Mouse (Mus musculus): ENCODE data around the gene Trub2.

Trub2 gene

GRCm38 (mm10) chr2:29773323-29773722 is 15.0 kb downstream of the Trub2 start:
- no peak for DNase-seq (ENCODE audit: low spot score)

GRCm38 (mm10) chr2:29771611-29772461 is 16.5 kb downstream of the Trub2 start:
- DNase-seq (ENCODE audit: low spot score): no peak

DNA sequence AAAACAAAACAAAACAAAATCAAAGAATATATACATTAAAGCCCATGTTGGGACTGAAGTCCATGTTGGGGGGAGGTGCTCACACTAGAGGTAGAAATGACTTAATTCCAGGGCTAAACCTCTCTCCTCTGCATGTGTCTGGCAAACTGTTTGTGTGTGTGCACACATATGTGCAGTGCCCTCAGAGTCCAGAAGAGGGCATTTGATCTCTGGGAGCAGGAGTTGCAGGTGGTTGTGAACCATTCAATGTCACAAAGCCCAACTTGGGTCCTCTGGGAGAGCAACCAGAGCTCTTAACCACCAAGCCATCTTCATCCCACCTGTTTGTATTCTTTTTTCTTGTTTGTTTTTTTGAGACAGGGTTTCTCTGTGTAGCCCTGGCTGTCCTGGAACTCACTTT is 18.1 kb downstream of the Trub2 start:
- DNase-seq (ENCODE audit: low spot score): no peak

GRCm38 (mm10) chr2:29768901-29769300 is 19.4 kb downstream of the Trub2 start:
- DNase-seq (ENCODE audit: low spot score): no peak

GRCm38 (mm10) chr2:29767976-29768709 is 20.2 kb downstream of the Trub2 start:
- no peak for DNase-seq (ENCODE audit: low spot score)

GRCm38 (mm10) chr2:29764831-29765230 is 23.5 kb downstream of the Trub2 start:
- DNase-seq (ENCODE audit: low spot score): peak; percentile 88

- no peak for DNase-seq (ENCODE audit: low spot score)
These were observed 32.6 kb downstream of the Trub2 start for GRCm38 (mm10) chr2:29755693-29756092.

DNA sequence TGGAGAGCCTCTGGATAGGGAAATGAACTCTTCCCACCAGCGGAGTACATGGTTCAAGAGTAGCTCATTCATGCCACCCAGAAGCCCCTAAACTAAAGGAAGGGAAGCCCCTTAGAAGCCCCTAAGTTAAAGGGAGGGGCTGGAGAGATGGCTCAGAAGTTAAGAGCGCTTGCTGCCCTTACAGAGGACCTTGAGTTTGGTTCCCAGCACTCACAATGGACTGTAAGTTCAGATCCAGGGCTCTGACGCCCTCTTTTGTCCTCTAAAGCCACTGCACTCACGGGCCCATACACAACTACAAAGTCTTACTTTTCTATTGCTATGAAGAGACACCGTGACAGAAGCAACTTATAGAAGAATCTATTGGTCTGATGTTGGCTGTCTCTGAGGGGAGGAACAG is 35.9 kb downstream of the Trub2 start:
- DNase-seq (ENCODE audit: low spot score): no peak

DNA sequence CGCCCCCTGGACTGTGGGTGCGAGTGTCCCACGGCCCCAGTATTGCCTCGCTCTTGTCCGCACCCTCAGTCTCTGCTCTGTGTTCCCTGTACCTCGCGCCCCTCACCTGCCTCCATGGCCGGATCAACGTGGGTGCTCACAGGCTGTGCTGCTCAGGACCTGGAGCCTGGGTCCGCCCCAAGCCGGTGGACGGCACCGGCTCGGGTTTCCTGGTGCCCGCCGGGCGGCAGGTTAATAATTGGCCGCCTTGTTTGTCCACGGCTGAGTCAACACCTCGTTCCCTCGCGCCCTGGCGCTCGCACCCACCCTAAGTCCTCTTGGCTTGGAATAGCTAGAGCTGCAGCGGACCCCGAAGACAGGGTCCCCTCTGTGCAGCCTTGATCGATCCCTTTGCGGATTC is 36.8 kb downstream of the Trub2 start, which contains the start of gene Gm13420:
Gene Gm13420 (minus strand): TSS at position 189 of the 400 bp plus-strand sequence.
- DNase-seq (ENCODE audit: low spot score): no peak

GRCm38 (mm10) chr2:29748499-29748898 is 39.8 kb downstream of the Trub2 start:
- no peak for DNase-seq (ENCODE audit: low spot score)

DNA sequence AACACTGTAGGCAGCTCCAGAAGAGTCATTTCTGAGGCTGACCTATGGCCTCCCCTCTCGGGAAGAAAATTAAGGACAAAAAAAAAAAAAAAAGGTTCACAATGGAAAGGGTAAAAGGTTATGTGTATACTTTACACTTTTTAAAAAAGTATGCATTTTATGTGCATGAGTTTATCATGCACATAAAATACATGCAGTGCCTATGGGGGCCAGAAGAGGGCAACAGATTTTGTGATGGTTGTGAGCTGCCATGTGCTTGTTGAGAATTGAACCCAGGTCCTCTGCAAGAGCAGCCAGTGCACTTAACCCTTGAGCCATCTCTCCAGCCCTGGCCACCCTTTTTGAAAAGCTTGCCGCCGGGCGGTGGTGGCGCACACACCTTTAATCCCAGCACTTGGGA is 40.5 kb downstream of the Trub2 start:
- DNase-seq (ENCODE audit: low spot score): peak; percentile 40

- DNase-seq (ENCODE audit: low spot score): no peak
These were observed 41.0 kb downstream of the Trub2 start for GRCm38 (mm10) chr2:29747188-29747782.

- no peak for DNase-seq (ENCODE audit: low spot score)
These were observed 44.0 kb downstream of the Trub2 start for GRCm38 (mm10) chr2:29744256-29744655.

GRCm38 (mm10) chr2:29741207-29741606 is 47.1 kb downstream of the Trub2 start:
- DNase-seq (ENCODE audit: low spot score): no peak

GRCm38 (mm10) chr2:29739368-29739767 is 48.9 kb downstream of the Trub2 start:
- no peak for DNase-seq (ENCODE audit: low spot score)

- no peak for DNase-seq (ENCODE audit: low spot score)
These were observed 49.5 kb downstream of the Trub2 start for GRCm38 (mm10) chr2:29738799-29739198.

DNA sequence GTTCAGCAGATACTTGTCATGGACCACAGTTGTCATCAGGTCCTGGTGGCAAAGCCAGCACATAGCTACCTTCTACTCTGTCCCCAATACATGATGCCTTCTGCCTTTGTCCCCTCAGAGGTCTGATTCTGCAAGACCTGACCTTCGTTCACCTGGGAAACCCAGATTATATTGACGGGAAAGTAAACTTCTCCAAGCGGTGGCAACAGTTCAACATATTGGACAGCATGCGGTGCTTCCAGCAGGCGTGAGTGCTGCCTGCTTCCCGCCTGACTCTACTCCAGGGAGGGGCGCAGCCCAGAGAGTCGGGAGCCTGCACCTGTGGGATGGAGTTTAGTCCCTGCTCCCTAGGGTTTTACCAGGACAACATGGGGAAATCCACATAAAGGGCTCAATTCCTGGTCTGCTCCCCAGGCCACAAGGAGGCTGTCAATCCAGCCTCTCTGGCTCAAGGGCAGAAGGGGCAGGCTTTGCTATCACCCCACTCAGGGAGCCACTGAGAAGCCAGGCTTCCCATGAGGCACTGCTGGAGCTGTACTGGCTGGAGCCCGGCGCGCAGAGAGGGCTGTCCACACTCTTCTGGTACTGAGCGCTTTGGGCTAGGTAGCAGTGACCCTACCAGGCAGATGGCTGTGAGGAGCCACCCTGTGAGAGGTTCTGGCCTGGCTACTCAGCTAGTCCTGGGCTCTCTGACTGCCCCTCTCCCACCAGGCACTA is 50.9 kb downstream of the Trub2 start:
- no peak for DNase-seq (ENCODE audit: low spot score)

DNA sequence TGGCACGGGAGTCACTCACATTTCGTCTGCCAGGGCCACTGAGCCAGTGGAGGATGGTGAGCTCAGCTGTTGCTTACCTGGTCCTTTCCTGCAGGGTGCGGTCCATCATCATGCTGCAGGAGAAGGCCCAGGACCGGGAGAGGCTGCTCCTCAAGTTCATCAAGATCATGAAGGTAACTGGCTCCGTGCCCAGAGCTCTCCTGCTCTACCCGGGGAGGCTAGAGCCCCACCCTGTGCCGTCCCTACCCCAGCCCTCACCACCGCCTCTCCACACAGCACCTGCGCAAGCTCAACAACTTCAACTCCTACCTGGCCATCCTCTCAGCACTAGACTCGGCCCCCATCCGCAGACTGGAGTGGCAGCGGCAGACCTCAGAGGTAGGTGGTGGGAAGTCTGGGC is 52.6 kb downstream of the Trub2 start:
- DNase-seq (ENCODE audit: low spot score): no peak

GRCm38 (mm10) chr2:29733348-29733747 is 55.0 kb downstream of the Trub2 start:
- DNase-seq (ENCODE audit: low spot score): no peak

GRCm38 (mm10) chr2:29732559-29732958 is 55.7 kb downstream of the Trub2 start:
- no peak for DNase-seq (ENCODE audit: low spot score)

GRCm38 (mm10) chr2:29731545-29731944 is 56.8 kb downstream of the Trub2 start:
- DNase-seq (ENCODE audit: low spot score): peak; percentile 21

DNA sequence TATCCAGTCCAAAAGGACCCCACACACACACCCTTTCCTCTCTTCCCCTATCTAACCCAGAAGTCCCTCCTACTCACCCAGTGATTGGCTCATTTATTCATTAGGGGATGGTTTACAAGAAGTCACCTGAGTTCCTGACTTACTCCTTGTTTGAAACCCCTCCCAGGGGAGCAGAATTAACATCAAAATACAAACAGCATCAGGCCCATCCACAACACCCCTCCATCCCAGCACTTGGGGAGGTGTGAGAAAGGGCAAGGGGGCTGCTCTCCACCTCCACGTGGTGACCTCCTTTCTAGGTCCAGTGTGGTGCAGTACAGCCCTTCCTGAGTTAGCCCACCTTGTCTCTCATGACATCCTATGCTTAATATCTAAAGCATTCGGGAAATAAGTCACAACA is 58.8 kb downstream of the Trub2 start:
- no peak for DNase-seq (ENCODE audit: low spot score)

All from retina, embryonic 14.5 days (tissue).